Mouse (Mus musculus) kidney, adult 18-20 months (tissue): ENCODE measurements around the gene Dab1.
A peak's percentile ranks its signal among the peaks of the same experiment; 100 is the strongest.

Experiments used
- DNase-seq: peaks from one replicate; pipeline ENCODE4 v3.0.0; 2021

Dab1 gene

DNA sequence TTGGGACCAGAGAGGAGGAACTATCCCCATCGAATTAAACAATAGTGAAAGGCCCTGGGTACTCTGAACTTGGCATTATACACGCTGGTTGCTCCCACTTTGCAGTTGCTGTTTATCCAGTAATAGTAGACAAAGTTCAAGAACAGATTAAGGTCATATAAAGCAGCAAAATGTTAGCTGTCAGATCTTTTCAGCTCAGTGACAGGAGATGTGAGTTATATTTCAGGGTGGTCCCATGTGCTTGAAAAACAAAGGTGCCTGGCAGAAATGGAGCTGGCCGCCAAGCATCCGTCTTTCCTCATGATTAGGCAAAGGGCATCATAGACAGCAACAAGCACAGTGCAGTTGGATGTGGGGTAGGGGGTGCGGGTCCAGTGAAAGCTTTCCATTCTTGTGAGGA, 927.9 kb downstream of the Dab1 start:
- no peak for DNase-seq

GRCm38 (mm10) chr4:104548287-104548686, 929.1 kb downstream of the Dab1 start:
- no peak for DNase-seq

GRCm38 (mm10) chr4:104550581-104551205, 931.5 kb downstream of the Dab1 start:
- DNase-seq, result peak; percentile 3

DNA sequence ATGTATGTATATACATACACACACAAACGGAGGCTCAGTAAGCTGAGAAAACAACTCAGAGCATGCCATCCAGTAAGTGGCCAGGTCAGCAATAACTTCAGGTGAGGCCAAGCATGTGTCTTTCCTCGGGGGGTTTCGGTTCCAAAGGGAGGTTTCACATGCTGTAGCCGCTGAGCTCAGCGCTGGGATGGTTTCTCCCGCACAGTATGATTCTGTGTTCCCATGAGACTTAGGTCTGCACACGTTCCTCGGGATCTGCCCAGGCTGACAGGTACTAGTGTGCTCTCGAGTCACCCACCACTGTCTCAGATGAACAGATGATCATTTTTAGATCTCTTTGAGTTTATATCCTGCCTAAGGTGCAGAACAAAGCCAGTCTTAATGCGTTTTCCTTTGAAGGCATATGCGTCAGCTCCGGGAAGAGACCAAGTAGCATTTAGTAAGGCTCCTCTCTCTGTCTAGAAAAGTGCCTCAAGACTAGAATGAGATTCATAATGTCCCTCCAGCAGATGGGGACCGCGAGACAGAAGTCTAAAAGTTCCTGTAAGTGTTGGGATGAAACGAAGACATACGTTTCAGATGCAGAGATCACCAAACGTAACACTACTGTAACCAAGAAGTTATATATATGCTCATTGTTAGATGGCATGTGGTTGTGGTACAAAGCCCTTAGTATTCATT, 932.4 kb downstream of the Dab1 start:
- DNase-seq, result no peak

- no peak for DNase-seq
Measured at GRCm38 (mm10) chr4:104555408-104555807, 936.2 kb downstream of the Dab1 start.

- DNase-seq, result no peak
Measured at GRCm38 (mm10) chr4:104563512-104563911, 944.4 kb downstream of the Dab1 start.

- DNase-seq, result no peak
Measured at GRCm38 (mm10) chr4:104570523-104570922, 951.4 kb downstream of the Dab1 start.

DNA sequence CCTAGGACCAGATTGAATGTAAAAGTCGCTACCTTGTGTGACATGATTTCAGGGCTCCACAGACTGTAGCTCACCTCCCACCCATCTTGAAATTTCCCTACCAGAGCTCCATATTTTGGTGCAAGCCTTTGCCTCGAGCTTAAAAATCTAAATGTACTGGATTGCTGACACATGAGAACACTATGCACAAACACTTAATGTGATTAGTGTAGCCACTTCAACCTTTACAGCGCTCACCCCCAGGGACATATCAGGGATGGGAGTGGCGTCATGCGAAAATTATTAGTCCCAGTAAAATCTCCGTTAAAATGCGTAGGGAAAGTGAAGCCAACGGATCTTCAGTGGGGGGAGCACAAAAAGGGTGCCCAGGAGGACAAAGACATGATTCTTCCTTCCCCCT, 953.3 kb downstream of the Dab1 start:
- DNase-seq, result no peak

GRCm38 (mm10) chr4:104573419-104573818, 954.3 kb downstream of the Dab1 start:
- DNase-seq, result no peak

DNA sequence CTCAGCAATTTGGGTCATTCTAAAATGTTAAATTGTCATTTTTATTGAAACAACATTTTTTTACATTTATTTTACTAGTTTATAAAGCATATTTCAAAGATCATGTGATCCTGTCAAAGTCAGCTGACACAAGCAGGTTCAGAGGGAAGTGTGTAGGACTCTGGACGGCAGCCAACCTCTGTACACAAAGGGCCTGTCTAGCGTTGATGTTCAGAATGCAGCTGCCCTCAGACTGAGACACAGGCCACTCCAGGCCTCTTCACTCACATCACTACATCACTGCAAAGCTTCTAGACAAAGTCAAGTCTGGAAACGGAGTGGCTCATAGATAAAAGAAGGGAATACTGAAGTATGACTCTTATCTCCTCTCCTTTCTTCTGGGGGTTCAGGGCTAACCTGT, 959.2 kb downstream of the Dab1 start:
- peak; percentile 7 for DNase-seq

DNA sequence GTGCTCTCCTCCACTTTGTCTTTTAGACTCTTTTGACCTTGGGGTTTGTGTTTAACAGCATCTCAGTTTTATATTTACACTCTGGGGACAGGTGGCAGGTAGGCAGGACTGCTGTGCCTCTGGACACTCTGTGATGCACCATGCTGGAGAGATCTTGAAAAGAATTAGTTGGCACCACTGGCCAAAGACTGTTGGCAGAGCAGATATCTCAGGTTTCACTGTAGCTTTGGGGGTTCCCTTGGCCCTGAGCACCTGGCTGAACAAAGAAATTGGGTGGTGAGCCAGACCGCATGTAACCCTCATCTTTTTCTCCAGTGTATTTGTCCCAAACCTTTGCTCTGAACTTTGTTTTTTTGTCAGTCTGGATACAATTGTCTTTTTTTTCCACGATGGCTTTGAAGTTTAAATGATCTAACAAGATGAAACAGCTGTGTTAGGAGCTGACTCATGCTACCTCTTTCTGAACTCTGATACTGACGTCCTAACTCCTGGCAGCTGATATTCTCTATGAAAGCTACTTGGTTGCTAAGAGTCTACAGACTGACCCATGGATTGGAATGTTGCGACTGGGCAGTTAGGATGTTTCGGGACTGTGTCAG, 960.9 kb downstream of the Dab1 start:
- no peak for DNase-seq

GRCm38 (mm10) chr4:104582726-104583125, 963.6 kb downstream of the Dab1 start:
- DNase-seq, result no peak

GRCm38 (mm10) chr4:104587826-104588225, 968.7 kb downstream of the Dab1 start:
- DNase-seq, result no peak

GRCm38 (mm10) chr4:104596936-104597335, 977.8 kb downstream of the Dab1 start:
- DNase-seq, result no peak

DNA sequence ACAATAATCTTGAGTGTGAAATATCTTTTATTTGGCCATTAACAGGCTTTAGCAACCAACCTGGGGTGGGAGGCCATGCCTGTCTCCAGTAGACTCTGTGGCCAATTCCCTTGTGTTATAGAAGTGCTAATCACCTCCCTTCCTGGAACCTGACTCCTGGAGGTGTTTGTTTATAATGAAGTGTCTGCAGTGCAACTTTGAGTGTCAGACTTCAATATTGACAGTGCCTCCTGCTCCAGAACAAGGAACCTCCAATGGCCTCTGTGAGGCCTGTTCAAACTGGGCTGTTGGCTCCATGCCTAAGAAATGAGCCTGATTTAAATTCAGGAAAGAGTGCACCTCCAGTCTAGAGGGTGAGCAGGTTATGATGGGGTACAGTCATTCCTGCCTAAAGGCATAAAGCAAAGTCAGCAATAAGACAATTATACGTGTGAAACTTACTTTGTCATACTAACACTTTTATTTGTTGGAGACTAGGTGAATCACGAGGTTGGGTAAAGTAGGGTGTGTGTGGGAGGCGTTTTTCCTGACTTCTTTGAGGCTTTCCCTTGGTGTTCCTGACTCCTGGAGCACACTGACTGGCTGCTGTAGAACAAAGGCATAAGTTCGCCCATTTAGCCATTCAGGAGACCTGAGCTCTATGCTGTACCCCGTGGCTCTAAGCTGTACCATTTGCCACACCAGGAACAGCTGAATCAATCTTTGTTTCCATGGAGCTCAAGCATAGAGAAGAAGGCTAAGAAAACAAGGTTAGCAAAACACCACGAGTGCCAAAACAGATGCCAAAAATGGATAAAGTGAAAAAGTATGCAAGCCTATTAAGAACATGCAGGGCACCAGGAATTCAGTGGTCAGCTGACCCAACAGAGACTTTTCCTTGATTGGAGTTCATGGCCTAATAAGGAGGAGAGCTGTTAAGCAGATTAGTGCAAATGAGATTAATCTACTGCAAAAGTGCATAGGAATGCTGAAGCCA, 978.6 kb downstream of the Dab1 start:
- DNase-seq, result no peak

- DNase-seq, result no peak
Measured at GRCm38 (mm10) chr4:104602804-104603203, 983.6 kb downstream of the Dab1 start.

- no peak for DNase-seq
Measured at GRCm38 (mm10) chr4:104604298-104604697, 985.1 kb downstream of the Dab1 start.

DNA sequence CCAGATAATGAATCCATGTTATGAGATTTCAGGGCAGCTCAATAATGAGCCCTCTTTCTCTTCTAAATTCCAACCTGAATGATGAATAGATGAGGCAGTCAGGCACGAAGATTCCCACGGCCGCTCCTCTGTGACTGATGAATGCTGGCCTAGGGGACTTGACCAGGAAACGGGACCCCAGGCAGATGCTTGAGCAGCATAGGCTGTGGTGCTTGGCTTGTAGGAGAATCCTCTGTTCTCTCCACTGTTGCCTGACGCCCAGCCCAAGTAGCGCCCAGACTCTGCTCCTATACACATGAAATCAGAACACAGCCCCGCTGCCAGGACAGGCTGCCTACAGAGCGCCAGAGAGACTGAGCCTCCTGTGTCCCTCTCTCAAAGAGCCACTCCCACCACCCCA, 987.7 kb downstream of the Dab1 start:
- DNase-seq, result no peak

- no peak for DNase-seq
Measured at GRCm38 (mm10) chr4:104607636-104608035, 988.5 kb downstream of the Dab1 start.

DNA sequence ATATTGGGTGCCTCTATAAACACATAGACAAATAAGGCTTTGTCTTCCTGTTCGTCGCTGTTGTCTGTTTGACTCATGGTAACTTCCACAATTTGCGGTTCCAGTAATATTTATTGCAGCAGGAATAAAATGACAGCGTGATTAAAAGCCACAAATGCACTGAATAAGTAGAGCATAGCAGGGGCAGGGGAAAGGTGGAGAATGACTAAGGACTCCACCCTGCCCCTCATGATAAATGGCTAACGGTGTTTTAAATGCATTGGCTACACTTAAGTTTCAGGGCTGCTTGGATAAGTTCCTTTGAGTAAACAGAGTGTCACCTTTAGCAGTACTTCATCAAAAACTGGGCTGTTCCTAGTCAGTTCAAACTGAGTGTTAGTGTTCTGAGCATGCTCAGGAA, 1000.3 kb downstream of the Dab1 start:
- no peak for DNase-seq

DNA sequence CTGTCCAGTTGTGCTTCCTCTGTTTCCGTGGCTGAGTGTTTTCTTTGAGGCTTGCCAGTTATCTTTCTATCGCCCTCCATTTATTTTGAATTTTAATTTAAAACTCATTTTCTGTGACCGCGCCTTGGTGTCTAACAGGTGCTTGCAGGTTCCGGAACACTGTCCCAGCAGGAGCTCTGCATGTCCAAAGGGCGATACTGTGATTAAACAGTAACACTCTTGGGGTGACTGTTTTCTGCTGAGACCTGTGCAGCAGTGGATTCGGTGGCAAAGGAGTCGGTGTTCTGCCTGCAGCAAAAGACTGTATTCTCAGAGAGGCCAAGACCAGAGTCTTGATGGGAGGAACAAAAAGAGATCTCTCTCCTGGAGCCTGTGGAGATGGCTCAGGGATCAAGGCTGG, 1006.2 kb downstream of the Dab1 start:
- DNase-seq, result peak; percentile 45

GRCm38 (mm10) chr4:104628708-104629107, 1009.5 kb downstream of the Dab1 start:
- no peak for DNase-seq

- no peak for DNase-seq
Measured at GRCm38 (mm10) chr4:104637016-104637415, 1017.9 kb downstream of the Dab1 start.
